Mouse (Mus musculus) adipocyte (in vitro differentiated cells): ENCODE data around the gene Oosp2.

ENCODE experiments used
- DNase-seq: peaks from one replicate; pipeline ENCODE4 v3.0.0-alpha.2; 2016; ENCODE audit warnings: low spot score

The Oosp2 gene

DNA sequence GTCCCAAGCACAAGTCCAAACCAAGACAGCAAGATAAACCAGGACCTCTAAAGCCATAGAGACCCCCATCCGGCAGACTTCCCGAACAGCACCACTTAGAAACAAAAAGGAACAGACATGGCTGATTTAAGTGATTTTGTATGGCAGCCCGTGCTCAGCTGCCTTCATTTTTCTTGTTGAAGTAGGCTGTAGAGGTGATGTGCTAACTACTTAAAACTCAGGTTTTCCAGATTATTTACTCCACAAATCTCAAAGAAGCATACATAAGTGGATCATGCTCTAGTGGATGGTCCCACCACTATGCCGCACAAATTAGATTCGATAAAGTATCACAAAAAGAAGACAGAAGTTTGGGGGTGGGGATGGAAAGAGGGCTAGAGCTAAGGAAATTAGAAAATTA is at the start of gene Oosp2:
Gene Oosp2, minus strand, starts transcription at position 101 of the 400 bp plus-strand sequence.
- no peak for DNase-seq

DNA sequence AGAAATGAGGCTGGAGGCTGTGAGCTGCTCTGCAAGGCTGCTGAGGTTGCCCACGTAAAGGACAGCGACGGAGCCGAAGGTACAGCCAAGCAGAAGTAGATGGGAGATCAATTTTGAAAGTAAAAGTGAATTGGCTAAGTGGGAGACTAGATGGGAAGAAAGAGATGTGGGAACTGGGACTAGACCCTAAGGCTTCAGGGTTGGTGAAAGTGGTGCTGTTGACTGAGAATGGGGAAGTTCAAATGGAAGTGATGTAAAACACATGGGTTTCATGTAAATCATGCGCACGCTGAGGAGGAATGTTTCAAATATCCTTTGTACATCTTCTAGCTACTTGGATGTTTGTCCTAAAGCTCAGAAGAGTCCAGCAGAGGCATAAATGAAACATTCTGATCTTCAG is 38.0 kb upstream of the Oosp2 start:
- no peak for DNase-seq

DNA sequence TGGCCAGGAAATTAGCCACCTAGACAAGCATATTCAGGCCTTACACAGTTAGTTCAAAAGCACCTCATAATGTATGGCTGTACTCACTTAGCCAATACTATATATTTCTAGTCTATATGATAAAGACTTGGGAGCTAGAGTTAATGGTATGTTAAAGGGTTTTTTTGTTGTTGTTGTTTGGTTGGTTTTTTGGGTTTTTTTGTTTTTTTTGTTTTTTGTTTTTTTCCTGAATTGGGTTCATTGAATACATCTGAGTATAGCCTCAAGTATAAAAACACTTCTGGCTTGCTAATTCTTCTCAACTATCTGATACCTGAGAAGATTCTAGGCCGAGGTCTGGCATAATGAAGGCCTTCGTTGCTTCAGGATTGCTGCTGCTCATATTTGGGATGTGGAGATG is 36.4 kb upstream of the Oosp2 start, which contains the start of gene Oosp3:
Gene Oosp3, plus strand, starts transcription at position 301 of the 400 bp plus-strand sequence.
- DNase-seq, result no peak

DNA sequence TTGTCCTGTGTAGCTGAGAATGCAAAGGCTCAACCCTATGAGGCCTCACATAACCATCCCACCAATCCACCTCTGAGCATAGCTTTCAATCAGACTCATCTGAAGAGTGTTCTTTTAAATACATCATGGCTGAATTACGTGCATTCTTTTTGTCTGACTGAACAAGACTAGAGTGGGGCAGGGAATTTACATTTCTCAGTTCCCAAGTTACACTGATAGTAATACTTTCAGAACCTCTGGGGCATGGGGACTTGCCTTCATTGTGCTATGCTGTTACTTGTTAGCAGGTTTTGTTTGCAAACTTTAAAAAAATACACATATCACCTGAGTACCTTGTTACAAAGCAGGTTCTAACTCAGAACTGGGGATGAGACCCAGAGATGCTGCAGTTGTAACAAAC is 31.1 kb upstream of the Oosp2 start:
- DNase-seq, result no peak

DNA sequence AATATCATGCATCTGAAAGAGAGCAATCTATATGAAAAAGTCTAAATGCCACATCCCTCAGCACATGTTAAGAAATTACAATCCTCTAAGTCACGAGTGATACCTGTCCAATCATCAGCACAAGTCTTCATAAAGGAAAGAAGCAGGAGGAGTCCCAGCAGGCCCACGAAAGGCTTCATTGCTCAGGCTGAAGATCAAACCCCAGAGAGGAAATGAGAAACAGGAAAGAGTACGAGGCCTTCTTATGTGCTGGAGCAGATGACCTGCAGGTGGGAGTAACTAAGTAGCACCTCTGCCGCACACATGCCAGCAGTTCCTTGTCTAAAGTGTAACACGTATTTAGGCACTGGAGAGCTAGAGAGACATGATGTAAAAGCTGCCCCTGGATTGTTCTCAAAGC is 30.5 kb upstream of the Oosp2 start, which contains the start of gene Oosp1:
Gene Oosp1, minus strand, starts transcription at position 312 of the 400 bp plus-strand sequence.
- no peak for DNase-seq

DNA sequence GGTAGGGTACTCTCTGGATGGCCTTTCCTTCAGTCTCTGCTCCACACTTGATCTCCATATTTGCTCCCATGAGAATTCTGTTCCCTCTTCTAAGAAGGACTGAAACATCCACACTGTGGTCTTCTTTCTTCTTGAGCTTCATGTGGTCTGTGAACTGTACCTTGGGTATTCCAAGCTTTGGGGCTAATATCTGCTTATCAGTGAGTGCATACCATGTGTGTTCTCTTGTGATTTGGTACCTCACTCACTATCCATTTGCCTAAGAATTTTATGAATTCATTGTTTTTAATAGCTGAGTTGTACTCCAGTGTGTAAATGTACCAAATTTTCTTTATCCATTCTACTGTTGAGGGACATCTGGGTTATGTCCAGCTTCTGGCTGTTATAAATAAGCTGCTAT is 1.2 kb upstream of the Oosp2 start:
- DNase-seq, result no peak

DNA sequence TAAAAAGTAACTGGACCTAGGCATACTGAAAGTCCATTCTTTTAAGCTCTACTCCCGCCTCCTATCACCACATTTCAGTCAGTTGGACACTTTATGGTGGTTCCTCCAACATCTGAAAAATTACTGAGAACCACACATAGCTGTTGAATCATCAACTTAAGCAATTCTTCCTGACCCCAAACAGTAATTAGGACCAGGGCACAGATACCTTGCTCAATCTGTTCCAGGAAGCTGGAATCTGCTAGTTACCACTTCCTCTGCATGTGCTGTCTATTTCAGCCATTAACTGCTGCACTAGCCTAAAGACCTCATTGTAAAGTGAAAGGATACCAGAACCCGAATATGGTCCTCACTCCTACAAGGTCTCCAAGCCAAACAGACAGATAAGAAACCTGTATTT is 1.2 kb downstream of the Oosp2 start:
- no peak for DNase-seq

DNA sequence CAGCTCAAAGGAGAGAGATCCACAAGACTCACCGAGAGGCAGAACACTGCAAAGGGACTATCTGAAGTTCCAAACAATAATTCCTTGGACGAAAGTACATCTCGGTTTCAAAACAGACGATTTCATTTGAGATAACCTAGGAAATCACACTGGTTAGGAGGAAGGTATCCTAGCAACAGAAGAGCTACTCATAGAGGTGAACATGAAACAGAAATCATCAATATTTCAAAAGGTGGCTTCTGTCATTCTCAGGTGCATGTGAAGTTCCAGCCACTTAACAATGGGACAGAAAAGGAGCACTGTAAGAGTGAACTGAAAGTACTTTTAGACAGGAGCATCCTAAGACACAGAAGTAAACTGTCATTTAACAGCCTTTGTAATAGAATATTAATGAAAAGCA is 10.8 kb downstream of the Oosp2 start:
- no peak for DNase-seq

DNA sequence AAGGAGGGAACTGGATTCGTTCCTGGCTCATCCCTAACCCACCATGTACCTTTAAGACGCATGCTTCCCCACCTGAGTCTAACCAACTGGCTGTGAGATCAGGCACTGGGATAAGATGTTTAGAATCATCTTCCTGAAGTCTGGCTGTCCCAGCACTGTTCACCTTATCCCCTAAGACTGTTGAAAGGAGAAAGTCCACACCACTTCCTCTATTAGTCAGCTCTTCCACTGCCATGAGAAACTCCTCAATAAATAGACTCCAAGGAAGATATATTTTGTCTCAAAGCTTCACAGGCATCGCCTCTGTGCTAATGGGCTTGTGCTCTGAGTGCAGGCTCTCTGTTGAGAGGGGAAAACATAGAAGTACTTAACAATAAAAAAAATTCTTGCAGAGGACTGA is 14.2 kb downstream of the Oosp2 start:
- DNase-seq, result no peak

DNA sequence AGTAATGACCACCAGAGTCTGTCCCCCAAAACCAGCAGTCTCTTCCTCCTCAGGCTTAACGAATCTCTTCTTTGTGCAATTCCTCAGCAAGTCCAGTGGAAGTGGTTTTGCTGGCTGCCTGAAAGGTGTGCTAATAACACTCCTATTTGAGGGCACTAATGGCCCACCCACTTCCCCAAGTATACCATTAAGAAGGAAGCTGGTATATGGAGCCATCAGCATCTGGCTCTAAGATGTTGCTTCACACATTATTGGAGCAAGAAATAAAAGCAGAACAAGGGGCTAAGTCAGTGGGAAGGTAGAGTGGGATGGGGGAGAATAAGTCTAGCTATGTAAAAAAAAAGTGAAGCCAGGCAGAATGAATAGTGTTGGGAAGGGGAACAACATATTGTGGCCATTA is 19.6 kb downstream of the Oosp2 start, which contains the start of gene Ms4a3:
Gene Ms4a3, minus strand, starts transcription at position 120 of the 400 bp plus-strand sequence.
- no peak for DNase-seq

DNA sequence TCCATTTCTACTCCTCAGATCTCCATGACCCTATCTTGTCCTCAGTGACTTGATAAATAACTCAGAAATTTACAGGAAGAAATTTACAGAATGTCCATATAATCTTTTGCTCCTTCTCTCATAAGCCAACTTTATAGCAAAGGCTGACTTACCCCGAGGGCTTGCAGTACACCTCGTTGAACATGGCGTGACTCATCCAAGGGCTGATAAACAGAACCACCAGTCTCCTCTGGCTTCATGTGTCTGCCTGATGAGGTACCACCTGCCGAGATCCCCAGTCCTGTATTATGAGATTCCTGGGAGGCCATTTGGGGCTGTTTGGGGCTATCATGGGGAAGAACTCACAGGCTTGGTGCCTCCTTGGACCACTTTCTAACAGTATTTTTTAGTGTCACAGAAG is 21.3 kb downstream of the Oosp2 start:
- DNase-seq, result no peak

DNA sequence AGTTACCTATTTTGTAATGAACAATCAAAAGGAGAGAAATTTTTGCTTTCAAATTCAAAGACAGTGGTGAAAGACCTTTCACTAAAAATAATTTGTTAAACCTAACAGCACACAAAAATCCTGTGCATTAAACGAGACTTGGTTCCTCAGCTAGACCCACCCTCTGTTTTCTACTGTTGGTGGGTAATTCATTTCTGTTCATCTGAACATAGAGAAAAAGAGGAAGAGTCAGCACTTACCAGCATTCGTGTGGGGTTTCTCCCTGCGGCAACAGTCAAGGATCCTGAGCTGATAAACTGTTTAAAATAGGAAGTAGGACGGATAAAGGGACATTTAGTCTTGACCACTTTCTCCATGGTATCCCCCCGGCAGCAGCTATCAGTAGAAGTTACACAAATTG is 24.8 kb downstream of the Oosp2 start:
- no peak for DNase-seq

DNA sequence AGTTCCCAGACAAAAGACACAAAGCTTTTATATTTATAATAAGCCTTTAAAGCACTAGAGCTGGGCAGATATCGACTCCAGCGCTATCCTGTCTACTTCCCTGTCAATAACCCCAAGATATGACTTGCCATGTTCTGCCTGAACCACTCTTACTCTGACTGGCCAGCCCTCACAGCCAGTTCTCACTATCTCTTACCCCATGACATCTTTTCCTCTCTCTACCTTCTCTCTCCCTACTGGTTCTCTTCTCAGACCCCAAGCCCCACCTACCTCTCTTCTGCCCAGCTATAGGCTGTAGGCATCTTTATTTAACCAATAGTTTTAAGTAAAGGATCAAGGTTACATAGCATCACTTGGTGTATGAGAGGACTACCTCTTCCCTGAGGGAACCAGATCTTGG is 26.0 kb downstream of the Oosp2 start:
- no peak for DNase-seq

DNA sequence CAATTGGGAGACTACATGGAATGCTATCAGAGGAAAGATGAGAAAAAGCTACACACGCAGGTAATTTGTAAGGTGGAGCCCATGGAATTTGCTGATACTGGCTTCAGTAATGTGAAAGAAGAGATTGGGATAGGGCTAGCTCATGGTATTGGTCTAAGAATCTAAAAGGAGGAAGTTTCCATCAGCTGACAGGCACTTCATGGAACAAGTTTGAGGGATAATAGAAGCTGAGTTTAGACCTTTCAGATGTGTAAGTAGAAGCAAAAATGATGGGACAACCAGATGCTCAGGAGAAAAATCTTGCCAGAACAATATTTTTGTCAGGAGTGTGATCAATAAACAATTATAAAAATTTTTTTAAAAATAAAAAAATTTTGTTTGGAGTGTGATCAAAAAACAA is 26.6 kb downstream of the Oosp2 start:
- DNase-seq, result no peak

DNA sequence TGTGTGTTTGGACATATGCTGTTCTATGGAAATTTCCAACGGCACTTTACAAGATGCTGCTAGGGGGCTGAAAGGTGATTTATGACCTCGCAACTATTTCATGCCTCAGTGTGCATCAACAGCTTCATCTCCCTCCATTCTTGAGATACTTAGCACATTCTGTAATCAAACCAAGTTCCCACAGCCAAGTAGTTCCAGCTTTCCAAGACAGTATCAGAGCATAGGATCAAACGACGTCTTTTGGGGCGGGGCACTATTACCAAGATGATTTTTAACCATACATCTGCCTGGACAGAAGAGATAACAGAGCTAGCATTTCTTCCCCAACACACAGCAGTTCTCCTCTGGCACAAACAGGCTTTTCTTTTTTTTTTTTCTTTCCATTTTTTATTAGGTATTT is 35.1 kb downstream of the Oosp2 start:
- no peak for DNase-seq

DNA sequence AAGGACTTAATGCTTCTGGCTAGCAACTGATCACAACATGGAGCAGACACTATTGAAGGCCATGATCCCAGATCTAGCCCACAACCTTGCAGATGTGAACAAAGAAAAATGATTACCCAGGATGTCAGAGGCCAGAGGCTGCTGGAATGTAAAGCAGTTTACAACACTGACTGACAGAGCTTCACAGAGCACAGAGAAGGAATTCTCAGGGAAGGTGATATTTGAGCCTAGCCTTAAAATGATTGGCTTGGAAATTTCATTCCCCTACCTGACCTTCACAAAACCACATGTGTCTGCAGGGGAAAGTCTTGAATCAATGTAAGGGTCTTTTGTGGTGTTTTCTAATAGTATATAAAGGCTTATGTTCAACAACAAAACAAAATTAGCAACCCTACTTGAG is 35.6 kb downstream of the Oosp2 start:
- DNase-seq, result no peak

DNA sequence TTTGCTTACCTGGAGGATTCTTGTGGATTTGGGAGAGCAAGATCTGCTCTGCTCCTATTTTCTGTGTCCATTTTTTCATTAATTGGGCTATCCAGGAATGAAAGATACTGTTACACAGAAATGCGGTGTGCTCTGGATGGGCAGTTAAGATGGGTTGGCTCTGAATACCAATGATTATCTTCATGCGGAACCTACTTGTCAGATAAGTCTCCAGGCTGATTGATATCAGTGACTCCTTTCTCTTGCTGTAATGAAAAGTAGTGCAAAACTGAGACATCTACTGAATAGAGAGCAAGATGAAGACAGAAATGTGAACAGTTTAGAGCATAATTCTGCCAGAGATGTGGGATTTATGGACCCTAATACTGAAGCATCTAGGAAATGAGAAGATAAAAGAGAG is 36.8 kb downstream of the Oosp2 start, which contains the start of gene Ms4a2:
Gene Ms4a2, minus strand, starts transcription at position 169 of the 400 bp plus-strand sequence.
- no peak for DNase-seq

DNA sequence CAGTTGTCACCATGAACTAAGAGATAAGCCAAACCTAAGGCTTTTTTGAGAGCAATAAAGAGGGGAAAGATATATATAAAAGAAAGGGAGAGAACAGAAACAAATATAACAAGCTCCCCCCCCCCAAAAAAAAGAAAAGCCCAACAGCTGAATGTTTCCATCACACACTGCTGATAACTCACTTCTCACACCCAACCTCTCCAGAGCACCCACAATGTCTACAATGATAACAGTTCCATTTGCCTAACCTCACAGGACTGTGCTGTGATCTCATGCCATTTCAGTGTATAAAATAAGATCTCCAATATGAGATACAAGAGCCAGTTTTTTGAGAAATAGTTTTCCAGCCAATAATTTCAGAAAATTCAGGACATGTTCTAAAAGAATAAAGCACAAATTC is 42.4 kb downstream of the Oosp2 start:
- DNase-seq, result no peak

DNA sequence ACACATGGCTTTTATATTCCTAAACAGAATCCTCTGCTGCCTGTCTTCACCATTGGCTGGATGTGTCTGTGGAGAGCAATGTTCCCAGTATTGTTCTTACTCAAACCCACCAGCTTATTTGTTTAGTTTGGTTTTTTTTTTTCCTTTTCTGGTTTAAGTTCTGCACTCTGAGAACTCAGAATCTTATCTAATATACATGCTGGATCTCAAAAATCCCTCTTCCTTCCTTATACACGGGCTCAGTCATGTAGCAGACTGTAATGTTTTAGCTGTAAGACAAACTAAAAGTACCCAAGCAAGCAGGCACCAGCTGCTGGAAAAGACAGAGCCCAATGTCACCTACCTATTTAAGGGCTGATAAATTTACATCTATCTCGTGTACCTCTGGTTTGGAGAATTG is 45.6 kb downstream of the Oosp2 start:
- no peak for DNase-seq

DNA sequence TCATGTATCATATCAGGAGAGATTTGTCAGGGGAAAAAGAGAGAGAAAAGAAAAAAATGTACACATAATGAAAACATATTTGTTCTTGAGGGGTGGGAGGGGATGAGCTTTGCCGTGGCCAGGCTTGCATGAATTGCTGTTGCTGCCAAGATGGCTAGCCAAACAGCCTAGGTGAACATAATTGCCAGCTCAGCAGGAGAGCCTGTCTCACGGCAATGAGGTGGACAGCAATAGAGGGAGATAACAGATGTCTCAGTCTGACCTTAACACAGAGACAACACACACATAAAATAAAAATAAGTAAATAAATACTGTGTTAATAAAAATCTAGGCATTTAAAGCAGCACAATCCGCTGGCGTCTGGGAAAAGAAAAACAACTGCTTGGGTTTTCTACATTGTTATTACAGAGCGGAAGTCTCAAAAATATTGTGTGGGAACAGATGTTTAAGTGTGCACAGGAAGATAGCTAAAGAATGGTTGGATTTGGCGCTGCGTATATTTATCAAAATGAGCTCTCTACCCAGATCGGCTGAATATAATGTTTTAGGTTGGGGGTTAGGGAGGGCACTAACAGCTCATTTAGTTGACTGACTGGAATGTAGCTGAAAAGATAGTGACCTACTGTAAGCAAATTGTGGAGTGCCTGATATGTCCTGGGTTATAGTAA is 46.4 kb downstream of the Oosp2 start:
- no peak for DNase-seq

DNA sequence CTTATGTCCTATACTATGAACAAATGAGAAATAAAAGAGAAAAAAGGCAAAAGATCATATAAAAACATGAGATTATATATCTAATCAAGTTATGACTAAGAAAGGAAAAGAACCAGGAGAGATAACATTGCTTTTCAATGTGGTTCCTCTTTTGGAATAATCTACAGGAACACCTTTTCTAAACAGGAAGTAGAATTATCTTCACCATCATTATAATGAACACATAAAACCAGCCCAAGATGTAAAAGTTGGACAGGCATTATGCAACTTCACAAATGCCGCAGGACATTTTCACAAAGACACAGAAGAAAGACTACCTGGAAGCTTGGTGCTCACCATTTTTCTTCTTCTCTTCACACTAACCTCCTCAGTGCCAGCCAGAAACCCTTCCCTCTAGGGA is 47.3 kb downstream of the Oosp2 start:
- no peak for DNase-seq

DNA sequence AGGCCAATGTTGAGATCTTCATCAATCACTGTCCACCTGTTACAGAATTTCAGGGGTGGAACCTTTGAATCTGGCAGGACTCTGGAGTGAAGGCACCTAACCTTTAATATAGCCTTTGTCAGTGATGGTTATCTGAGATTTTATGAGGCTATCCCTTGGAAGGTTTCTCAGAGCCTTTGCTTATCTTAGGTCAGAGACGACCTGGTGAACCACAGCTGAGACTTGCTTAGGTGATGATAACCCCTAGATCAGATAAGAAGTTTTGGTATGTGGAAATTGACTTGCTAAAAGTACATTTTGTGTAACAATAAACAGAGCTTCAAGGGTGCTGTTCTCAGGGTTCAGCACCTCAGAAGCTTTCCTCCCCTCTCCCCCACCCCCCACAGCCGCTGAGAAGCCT is 48.1 kb downstream of the Oosp2 start:
- DNase-seq, result no peak

DNA sequence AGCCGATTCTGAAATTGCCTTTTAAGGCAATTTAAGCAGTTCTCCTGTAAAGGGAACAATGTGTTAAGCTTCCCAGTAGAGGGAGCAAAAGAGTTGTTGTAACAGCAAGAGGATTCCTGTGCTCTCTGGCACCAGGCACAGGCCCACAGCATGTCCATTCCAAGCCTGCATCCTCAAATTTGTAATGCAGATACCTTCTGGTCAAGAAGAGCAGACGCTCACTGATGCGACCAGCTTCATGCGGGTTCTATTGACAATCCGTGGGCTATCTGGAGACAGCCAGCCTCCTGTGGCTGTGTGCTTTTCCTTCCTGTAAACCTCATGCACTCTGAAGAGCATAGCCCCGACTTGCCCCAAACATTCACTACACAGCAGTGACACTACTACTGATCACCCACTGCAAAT is 48.8 kb downstream of the Oosp2 start:
- DNase-seq, result peak; percentile 26

DNA sequence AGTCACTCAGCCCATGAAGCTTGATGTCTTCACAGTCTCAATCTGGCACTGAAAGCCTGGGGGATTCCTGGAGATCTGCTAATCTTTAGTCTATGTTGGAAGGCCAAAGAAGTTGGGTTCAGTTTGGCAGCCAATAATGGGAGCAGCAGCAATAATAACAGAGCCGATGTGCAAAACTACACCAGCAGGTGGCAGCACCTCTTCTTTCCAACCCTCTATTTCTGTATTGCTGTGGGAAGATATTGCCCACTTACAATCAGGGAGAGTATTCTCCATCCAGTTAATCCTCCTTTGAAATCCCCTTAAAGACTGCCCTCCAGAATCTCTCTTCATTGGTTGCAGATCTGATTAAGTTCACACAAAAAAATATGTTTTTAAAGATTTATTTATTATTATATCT is 52.2 kb downstream of the Oosp2 start:
- peak; percentile 39 for DNase-seq
